In the genomic region with DNA sequence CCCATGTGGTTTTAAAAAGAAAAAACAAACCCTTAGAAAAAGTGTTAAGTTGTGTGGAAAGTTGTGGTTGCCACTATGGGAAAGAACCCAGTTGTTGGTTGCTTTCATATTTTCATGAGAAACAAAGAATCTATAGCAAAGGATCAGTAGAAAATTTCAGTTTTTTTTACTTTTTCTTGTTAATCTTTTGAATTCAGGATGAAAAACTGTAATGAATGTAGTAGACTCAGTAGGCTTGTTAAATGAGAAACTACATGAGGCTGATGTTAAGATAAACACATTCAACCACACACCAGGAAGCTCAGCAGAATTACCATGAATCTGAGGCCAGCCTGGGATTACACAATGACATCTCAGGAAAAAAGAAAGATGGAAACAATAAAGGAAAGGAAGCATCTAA, we compare ENCODE assay signal across 24 mouse cellular contexts.
DNase-seq lines count a peak whose midpoint lies in the region; ATAC-seq lines count a peak whose summit lies in the region.
"Had no signal": no experiment of that assay in that cellular context is flagged by ENCODE, and none has a peak within 500 bp of the region (broad histone marks: within the 10 kb centered on the region; RNA-seq: fewer than 3 reads in every experiment).

No protein-coding gene starts in this region.

- no peaks in the 10 kb centered on the region for H3K4me1 ChIP-seq in embryonic facial prominence, embryonic 10.5 days
- H3K4me1 ChIP-seq: embryonic facial prominence, embryonic 13.5 days; embryonic facial prominence, embryonic 15.5 days; forebrain, embryonic 10.5 days; forebrain, embryonic 12.5 days had no signal

- no peaks in the 10 kb centered on the region for H3K9me3 ChIP-seq in embryonic facial prominence, embryonic 10.5 days
- H3K9me3 ChIP-seq: embryonic facial prominence, embryonic 13.5 days; embryonic facial prominence, embryonic 15.5 days; forebrain, embryonic 10.5 days; forebrain, embryonic 12.5 days had no signal

- ATAC-seq in CD4-positive, CD25-positive, alpha-beta regulatory T cell, adult 4 months: peak; percentile 37
- no peak for ATAC-seq in monocyte, adult 5-6 weeks (replicated peaks; ENCODE audit: insufficient number of reproducible peaks, low FRiP score, low TSS enrichment, poor library complexity, severe bottlenecking)
- ATAC-seq: forebrain, embryonic 14.5 days; forebrain, embryonic 16.5 days had no signal

- 0 out of 2 replicates have a peak, but pooled peaks cover 5% of the 10 kb centered on the region for H3K36me3 ChIP-seq in embryonic facial prominence, embryonic 10.5 days (replicated peaks)
- H3K36me3 ChIP-seq: forebrain, embryonic 10.5 days had no signal

- no peak overlapping the region for H3K4me3 ChIP-seq in embryonic facial prominence, embryonic 10.5 days
- H3K4me3 ChIP-seq: embryonic facial prominence, embryonic 13.5 days; embryonic facial prominence, embryonic 15.5 days; erythroblast, embryonic 14.5 days; forebrain, embryonic 10.5 days; forebrain, embryonic 12.5 days had no signal

- H3K27ac ChIP-seq in embryonic facial prominence, embryonic 10.5 days (replicated peaks): no peak overlapping the region
- H3K27ac ChIP-seq: embryonic facial prominence, embryonic 13.5 days; embryonic facial prominence, embryonic 15.5 days; forebrain, embryonic 10.5 days; forebrain, embryonic 12.5 days had no signal

- DNase-seq in CD4-positive helper T cell, adult 2 months (ENCODE audit: low read depth, low spot score): peak; percentile 72
- peak; percentile 53 for DNase-seq in induced T-regulatory cell, adult 2 months (ENCODE audit: low read depth)
- DNase-seq in naive thymus-derived CD4-positive, alpha-beta T cell, adult 2 months (ENCODE audit: low read depth): peak; percentile 24
- no peak for DNase-seq in cerebellum, postnatal 4 days (ENCODE audit: low spot score in 2 of 2)
- no peak for DNase-seq in embryonic facial prominence, embryonic 10.5 days (ENCODE audit: low spot score)
- no peak for DNase-seq in kidney, adult 18-20 months
- DNase-seq: adrenal gland, adult 8-10 months; adrenal gland, postnatal 14 days; adrenal gland, postnatal 36 days; B cell, adult 2 months; cerebellum, adult 18-20 months; cerebellum, adult 8-10 months; cerebellum, adult 9-11 months; cerebellum, postnatal 14 days; cerebellum, postnatal 36 days had no signal

- H3K27me3 ChIP-seq in embryonic facial prominence, embryonic 10.5 days (replicated peaks; ENCODE audit: low read depth, poor library complexity, severe bottlenecking): no peaks in the 10 kb centered on the region
- H3K27me3 ChIP-seq: embryonic facial prominence, embryonic 13.5 days; embryonic facial prominence, embryonic 15.5 days; forebrain, embryonic 12.5 days had no signal

Comparison
In these comparisons a context has a peak if more than half of its experiments do, and no peak if none do; other contexts are left out.
1. DNase-seq: peak in CD4-positive helper T cell, adult 2 months (single experiment), induced T-regulatory cell, adult 2 months (single experiment) and naive thymus-derived CD4-positive, alpha-beta T cell, adult 2 months (single experiment); none in cerebellum, postnatal 4 days (0 of 2), embryonic facial prominence, embryonic 10.5 days (single experiment) and kidney, adult 18-20 months (single experiment).